Mouse (Mus musculus): ENCODE data around the gene Prl7d1. TPM values are rescaled to one million over a fixed set of nuclear protein-coding genes. Genes with fewer than 3 reads are reported as not detected.
"Not testable (repeated sequence)": the region's sequence is repeated elsewhere in the genome, so short reads cannot be mapped to it uniquely, and the experiment has no call there.

Prl7d1 gene
- not detected in 2 replicates for polyA plus RNA-seq (2016; fragmentation: Nextera tagmentation; extraction: Ambion mirVana)

GRCm38 (mm10) chr13:27716636-27717035 is at the start of gene Prl7d1:
TSS of gene Prl7d1 (minus strand) at chr13:27716736.
- no peak within 1 kb of the TSS for H3K4me2 ChIP-seq

DNA sequence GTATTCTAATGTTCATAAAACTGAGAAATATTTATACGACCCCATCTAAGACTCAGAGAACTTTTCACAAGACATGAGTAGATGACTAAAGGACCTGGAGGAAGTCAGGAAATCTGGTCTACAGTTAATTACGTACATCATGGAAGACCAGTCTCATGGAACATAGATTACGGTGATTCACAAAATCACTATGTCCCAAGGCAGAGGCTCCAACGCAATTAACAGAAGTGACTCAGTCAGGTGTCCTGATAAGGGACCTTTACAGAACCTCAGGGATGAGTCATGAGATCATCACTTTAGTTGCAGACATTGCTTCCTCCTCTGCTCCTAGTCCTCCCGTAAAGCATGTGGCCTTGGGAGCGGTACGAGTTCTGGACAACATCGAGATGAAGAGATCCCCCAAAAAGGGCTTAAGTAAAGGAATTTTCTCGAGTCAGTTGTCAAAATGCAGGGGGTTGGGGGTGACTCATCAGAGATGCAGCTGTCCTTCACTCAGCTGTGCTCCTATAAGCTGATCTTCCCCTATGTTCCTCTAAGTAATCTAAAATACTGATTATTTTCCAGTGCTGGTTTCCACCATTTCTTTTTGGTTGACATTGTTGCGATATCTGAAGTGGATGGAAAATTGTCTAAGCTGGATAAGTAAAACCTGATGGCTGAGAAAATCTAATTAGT is 18.1 kb upstream of the Prl7d1 start:
- Histone ChIP-seq H3K36me3 (no peaks in the 10 kb centered on the region), H3K4me1 (replicated peaks) (no peaks in the 10 kb centered on the region), H3K4me3 (replicated peaks) (no peak overlapping the region), H3K9me3 (no peaks in the 10 kb centered on the region), H3K27me3 (no peaks in the 10 kb centered on the region), H3K27ac (no peak overlapping the region), H3K4me2 (no peak overlapping the region), H3K9ac (replicated peaks) (no peak overlapping the region)
- ATAC-seq (ENCODE audit: insufficient number of reproducible peaks, insufficient read depth, low FRiP score, low TSS enrichment, low read depth): no peak
- 88% methylated on average over 10 of the region's 10 CpGs for WGBS

More at GRCm38 (mm10) chr13:27716636-27717035, at the start of gene Prl7d1:
- no peaks in the 10 kb centered on the region for H3K36me3 ChIP-seq
- 86% methylated on average over 5 of the region's 5 CpGs for WGBS
- ATAC-seq (ENCODE audit: insufficient number of reproducible peaks, insufficient read depth, low FRiP score, low TSS enrichment, low read depth): no peak
- no peaks in the 10 kb centered on the region for H3K9me3 ChIP-seq
- H3K27me3 ChIP-seq: no peaks in the 10 kb centered on the region
- no peak within 1 kb of the TSS for H3K9ac ChIP-seq (replicated peaks)
- H3K4me3 ChIP-seq (replicated peaks): no peak within 1 kb of the TSS
- no peak within 1 kb of the TSS for H3K27ac ChIP-seq
- no peaks in the 10 kb centered on the region for H3K4me1 ChIP-seq (replicated peaks)

- not testable (repeated sequence) for ATAC-seq (ENCODE audit: insufficient number of reproducible peaks, insufficient read depth, low FRiP score, low TSS enrichment, low read depth); H3K4me2 ChIP-seq; H3K9me3 ChIP-seq; H3K9ac ChIP-seq (replicated peaks); H3K4me1 ChIP-seq (replicated peaks); H3K36me3 ChIP-seq; H3K4me3 ChIP-seq (replicated peaks); H3K27ac ChIP-seq; H3K27me3 ChIP-seq
- 82% methylated on average over 5 of the region's 5 CpGs for WGBS
Measured at GRCm38 (mm10) chr13:27730286-27730959, 13.9 kb upstream of the Prl7d1 start.

- H3K4me1 ChIP-seq (replicated peaks); H3K27ac ChIP-seq; ATAC-seq (ENCODE audit: insufficient number of reproducible peaks, insufficient read depth, low FRiP score, low TSS enrichment, low read depth); H3K4me2 ChIP-seq; H3K36me3 ChIP-seq; H3K27me3 ChIP-seq; H3K9me3 ChIP-seq; H3K4me3 ChIP-seq (replicated peaks); H3K9ac ChIP-seq (replicated peaks): not testable (repeated sequence)
- 81% methylated on average over 3 of the region's 3 CpGs for WGBS
Measured at GRCm38 (mm10) chr13:27725057-27725456, 8.5 kb upstream of the Prl7d1 start.

GRCm38 (mm10) chr13:27706521-27706920 is 10.0 kb downstream of the Prl7d1 start:
- Histone ChIP-seq H3K4me3 (replicated peaks) (no peak overlapping the region), H3K27me3 (no peaks in the 10 kb centered on the region), H3K27ac (no peak overlapping the region), H3K9me3 (no peaks in the 10 kb centered on the region), H3K36me3 (no peaks in the 10 kb centered on the region), H3K4me2 (no peak overlapping the region), H3K4me1 (replicated peaks) (no peaks in the 10 kb centered on the region), H3K9ac (replicated peaks) (no peak overlapping the region)
- WGBS: 81% methylated on average over 2 of the region's 2 CpGs
- no peak for ATAC-seq (ENCODE audit: insufficient number of reproducible peaks, insufficient read depth, low FRiP score, low TSS enrichment, low read depth)

DNA sequence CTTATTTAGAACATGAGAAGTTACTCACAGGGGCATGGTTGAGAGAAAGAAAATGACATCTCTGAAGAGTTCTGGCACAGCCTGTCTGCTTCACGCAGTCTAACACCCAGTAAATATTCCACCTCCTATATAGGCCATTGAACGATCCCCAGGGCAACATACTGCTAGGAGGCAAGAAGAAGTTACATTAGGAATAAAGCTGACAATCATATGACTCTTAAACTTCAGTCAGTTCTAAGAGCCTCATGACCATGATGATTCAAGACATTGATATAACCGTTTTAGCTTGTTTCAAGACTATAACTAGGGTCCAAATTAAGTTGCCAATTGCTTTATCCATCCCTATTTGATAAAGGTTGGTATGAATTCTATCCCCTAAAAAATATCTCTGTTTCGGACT is 48.6 kb downstream of the Prl7d1 start, which contains the start of gene Prl7a2:
Gene Prl7a2, minus strand, starts transcription at position 101 of the 400 bp plus-strand sequence.
- 86% methylated on average over 4 of the region's 4 CpGs for WGBS
- Histone ChIP-seq H3K4me2 (no peak within 1 kb of the TSS), H3K27ac (no peak within 1 kb of the TSS), H3K4me3 (replicated peaks) (no peak within 1 kb of the TSS), H3K9ac (replicated peaks) (no peak within 1 kb of the TSS), H3K36me3 (no peaks in the 10 kb centered on the region), H3K9me3 (no peaks in the 10 kb centered on the region), H3K4me1 (replicated peaks) (no peaks in the 10 kb centered on the region), H3K27me3 (no peaks in the 10 kb centered on the region)
- ATAC-seq (ENCODE audit: insufficient number of reproducible peaks, insufficient read depth, low FRiP score, low TSS enrichment, low read depth): no peak

- no peaks in the 10 kb centered on the region for H3K9me3 ChIP-seq
- no peak overlapping the region for H3K9ac ChIP-seq (replicated peaks)
- no peak overlapping the region for H3K4me2 ChIP-seq
- ATAC-seq (ENCODE audit: insufficient number of reproducible peaks, insufficient read depth, low FRiP score, low TSS enrichment, low read depth): no peak
- H3K27me3 ChIP-seq: no peaks in the 10 kb centered on the region
- no peak overlapping the region for H3K27ac ChIP-seq
- no peaks in the 10 kb centered on the region for H3K4me1 ChIP-seq (replicated peaks)
- no peaks in the 10 kb centered on the region for H3K36me3 ChIP-seq
- WGBS: 76% methylated on average over 2 of the region's 2 CpGs
- no peak overlapping the region for H3K4me3 ChIP-seq (replicated peaks)
Measured at GRCm38 (mm10) chr13:27660747-27661146, 55.8 kb downstream of the Prl7d1 start.

Other genes starting within 250 kb of the Prl7d1 start
- gene Prl8a8, start 203.5 kb downstream of the Prl7d1 start, polyA plus RNA-seq (2016; fragmentation: Nextera tagmentation; extraction: Ambion mirVana): not detected in 2 replicates
- gene Prl8a9, start 152.1 kb downstream of the Prl7d1 start, polyA plus RNA-seq (2016; fragmentation: Nextera tagmentation; extraction: Ambion mirVana): not detected in 2 replicates
- gene Prl8a1, start 134.6 kb downstream of the Prl7d1 start, polyA plus RNA-seq (2016; fragmentation: Nextera tagmentation; extraction: Ambion mirVana): not detected in 2 replicates
- gene Prl7b1, start 106.2 kb downstream of the Prl7d1 start, polyA plus RNA-seq (2016; fragmentation: Nextera tagmentation; extraction: Ambion mirVana): not detected in 2 replicates
- gene Prl7a1, start 74.2 kb downstream of the Prl7d1 start, polyA plus RNA-seq (2016; fragmentation: Nextera tagmentation; extraction: Ambion mirVana): not detected in 2 replicates
- not detected in 2 replicates for gene Prl7a2, start 48.7 kb downstream of the Prl7d1 start, polyA plus RNA-seq (2016; fragmentation: Nextera tagmentation; extraction: Ambion mirVana)
- not detected in 2 replicates for gene Prl7c1, start 64.1 kb upstream of the Prl7d1 start, polyA plus RNA-seq (2016; fragmentation: Nextera tagmentation; extraction: Ambion mirVana)
- gene Prl2a1, start 84.9 kb upstream of the Prl7d1 start, polyA plus RNA-seq (2016; fragmentation: Nextera tagmentation; extraction: Ambion mirVana): not detected in 2 replicates
- gene Prl2c1, start 132.6 kb upstream of the Prl7d1 start, polyA plus RNA-seq (2016; fragmentation: Nextera tagmentation; extraction: Ambion mirVana): not detected in 2 replicates